Mouse (Mus musculus) G1E (cell line): Measurements from ENCODE around the gene Dpy19l2.

Experiments used
- CTCF ChIP-seq: IDR thresholded peaks from 2 replicates; pipeline ENCODE4 v1.5.1; 2012; ENCODE audit warnings: low read depth, low read length, inconsistent platforms, mixed read lengths
- GATA1 ChIP-seq: IDR thresholded peaks from 2 replicates; pipeline ENCODE4 v1.6.1; 2012; ENCODE audit warnings: borderline replicate concordance, low read length, inconsistent platforms, mixed read lengths
- GATA2 ChIP-seq: IDR thresholded peaks from 2 replicates; pipeline ENCODE4 v1.6.1; 2012; ENCODE audit warnings: low read depth, low read length, inconsistent platforms, borderline replicate concordance
- POLR2AphosphoS5 ChIP-seq: IDR thresholded peaks from 2 replicates; pipeline ENCODE4 v1.6.1; 2012; ENCODE audit warnings: low read depth, low read length, inconsistent platforms; ENCODE audit not compliant: insufficient replicate concordance
- TAL1 ChIP-seq: conservative IDR thresholded peaks from 2 replicates; pipeline ENCODE4 v1.6.1; 2012; ENCODE audit warnings: low read depth, low read length, inconsistent platforms, mixed read lengths

GRCm38 (mm10) chr9:24512121-24512539, 184.0 kb downstream of the Dpy19l2 start:
- TF ChIP-seq CTCF: no peak
- TF ChIP-seq POLR2AphosphoS5: no peak
- no peak for TF ChIP-seq TAL1
- TF ChIP-seq GATA1: no peak
- no peak for TF ChIP-seq GATA2
